Mouse (Mus musculus) bone marrow macrophage, adult 2 months (primary cell): Measurements from ENCODE around the gene Igsf6. TPM values are rescaled to one million over a fixed set of nuclear protein-coding genes. Genes with fewer than 3 reads are reported as not detected.
"Not testable (repeated sequence)": the region's sequence is repeated elsewhere in the genome, so short reads cannot be mapped to it uniquely, and the experiment has no call there.

Source experiments
- H3K27ac ChIP-seq: 2 replicates; pipeline ENCODE4 v1.5.1; 2012; ENCODE audit warnings: low read depth, low read length; ENCODE audit not compliant: insufficient read depth
- H3K4me1 ChIP-seq: 2 replicates; pipeline ENCODE4 v1.6.1; 2012; ENCODE audit warnings: low read length; ENCODE audit not compliant: control insufficient read depth, insufficient read depth
- H3K4me3 ChIP-seq: 2 replicates; pipeline ENCODE4 v1.5.1; 2012; ENCODE audit warnings: mild to moderate bottlenecking, low read length, moderate library complexity; ENCODE audit not compliant: insufficient read depth
- CTCF ChIP-seq: IDR thresholded peaks from 2 replicates; pipeline ENCODE4 v1.5.1; 2012; ENCODE audit warnings: low read depth, mild to moderate bottlenecking, low read length, moderate library complexity
- POLR2A ChIP-seq: IDR thresholded peaks from 2 replicates; pipeline ENCODE4 v1.6.1; 2012; ENCODE audit warnings: mild to moderate bottlenecking, low read depth, low read length, borderline replicate concordance
- polyA plus RNA-seq: library from polyadenylated mRNA; stranded (reverse); fragments of >200 nt; gene quantifications from 2 replicates; pipeline ENCODE4 v1.2.4, GENCODE M21; 2012; ENCODE audit not compliant: missing spikeins, insufficient read depth, insufficient read length

Igsf6 gene
- polyA plus RNA-seq, 1 experiment: 191 TPM

- peaks cover 15% of the 10 kb centered on the region for H3K4me1 ChIP-seq
- peak overlapping the region; percentile 96 for H3K4me3 ChIP-seq
- peak overlapping the region; percentile 52 for H3K27ac ChIP-seq
- TF ChIP-seq CTCF: no peak
- no peak for TF ChIP-seq POLR2A
Measured at GRCm38 (mm10) chr7:121035161-121035721, 39.1 kb downstream of the Igsf6 start.

GRCm38 (mm10) chr7:121034701-121035141 lies 39.7 kb downstream of the Igsf6 start:
- Histone ChIP-seq H3K4me1 (peaks cover 15% of the 10 kb centered on the region), H3K4me3 (peak overlapping the region; percentile 96), H3K27ac (peak overlapping the region; percentile 52)
- TF ChIP-seq CTCF (no peak), POLR2A (no peak)

GRCm38 (mm10) chr7:121033856-121034652 lies 40.3 kb downstream of the Igsf6 start, which contains the start of gene Mettl9:
Mettl9 (plus strand) TSS chr7:121034445.
- H3K27ac ChIP-seq: peak within 1 kb of the TSS; percentile 54
- H3K4me3 ChIP-seq: peak within 1 kb of the TSS; percentile 96
- TF ChIP-seq POLR2A (peak; percentile 85), CTCF (no peak)
- H3K4me1 ChIP-seq: peaks cover 15% of the 10 kb centered on the region

GRCm38 (mm10) chr7:121029947-121030346 lies 44.4 kb downstream of the Igsf6 start:
- H3K27ac ChIP-seq: not testable (repeated sequence)

GRCm38 (mm10) chr7:121026300-121026699 lies 48.1 kb downstream of the Igsf6 start:
- TF ChIP-seq CTCF: no peak
- no peak for TF ChIP-seq POLR2A
- no peak overlapping the region for H3K27ac ChIP-seq
- no peak overlapping the region for H3K4me3 ChIP-seq
- H3K4me1 ChIP-seq: no peaks in the 10 kb centered on the region

More at GRCm38 (mm10) chr7:121029947-121030346, 44.4 kb downstream of the Igsf6 start:
- H3K4me1 ChIP-seq, H3K4me3 ChIP-seq: not testable (repeated sequence)

GRCm38 (mm10) chr7:121025221-121026008 lies 49.0 kb downstream of the Igsf6 start:
- no peaks in the 10 kb centered on the region for H3K4me1 ChIP-seq
- no peak overlapping the region for H3K4me3 ChIP-seq
- no peak overlapping the region for H3K27ac ChIP-seq
- TF ChIP-seq CTCF: no peak
- no peak for TF ChIP-seq POLR2A

- no peaks in the 10 kb centered on the region for H3K4me1 ChIP-seq
- H3K4me3 ChIP-seq: no peak overlapping the region
- H3K27ac ChIP-seq: no peak overlapping the region
- TF ChIP-seq POLR2A (no peak), CTCF (no peak)
Measured at GRCm38 (mm10) chr7:121020277-121020676, 54.1 kb downstream of the Igsf6 start.

GRCm38 (mm10) chr7:121018778-121019177 lies 55.6 kb downstream of the Igsf6 start:
- H3K4me1 ChIP-seq: no peaks in the 10 kb centered on the region
- TF ChIP-seq POLR2A: no peak
- no peak for TF ChIP-seq CTCF
- no peak overlapping the region for H3K27ac ChIP-seq
- H3K4me3 ChIP-seq: no peak overlapping the region

- Histone ChIP-seq H3K27ac (no peak overlapping the region), H3K4me3 (no peak overlapping the region), H3K4me1 (no peaks in the 10 kb centered on the region)
- TF ChIP-seq POLR2A (no peak), CTCF (no peak)
Measured at GRCm38 (mm10) chr7:121014486-121014885, 59.9 kb downstream of the Igsf6 start.

Other genes with a start within 250 kb of the Igsf6 start
- gene Eef2k, start 231.7 kb downstream of the Igsf6 start, polyA plus RNA-seq: 10.4 and 15.1 TPM in 2 replicates
- gene Polr3e, start 156.8 kb downstream of the Igsf6 start, polyA plus RNA-seq: 9.2 and 9.3 TPM in 2 replicates
- gene Cdr2, start 92.3 kb downstream of the Igsf6 start, polyA plus RNA-seq: 4.9 and 6.1 TPM in 2 replicates
- 3.3 TPM in 1 of 2 replicates, not detected in the other for gene Mfsd13b, start 92.1 kb downstream of the Igsf6 start, polyA plus RNA-seq
- 40.7 and 43.4 TPM in 2 replicates for gene Mettl9, start 40.1 kb downstream of the Igsf6 start, polyA plus RNA-seq
- gene Otoa, start 7.1 kb upstream of the Igsf6 start, polyA plus RNA-seq: not detected in 2 replicates